Mouse (Mus musculus) embryonic facial prominence, embryonic 14.5 days (tissue): ENCODE measurements around the gene Plcz1. TPM values are rescaled to one million over a fixed set of nuclear protein-coding genes. Genes with fewer than 3 reads are reported as not detected.
A peak's percentile ranks its signal among the peaks of the same experiment; 100 is the strongest.

Source experiments
- ATAC-seq: fragments of 200-750 bp; cut with Nextera tagmentation; 2 replicates; pipeline ENCODE4 v1.8.0; 2017; ENCODE audit warnings: low read depth, moderate number of reproducible peaks, moderate TSS enrichment
- DNase-seq: peaks from one replicate; pipeline ENCODE4 v3.0.0-alpha.2; 2015; ENCODE audit warnings: low spot score
- H3K27ac ChIP-seq: fragments of 300-500 bp; sonication (generic); replicated peaks from 2 replicates; pipeline ENCODE4 v1.5.1; 2014; ENCODE audit warnings: low read depth, mild to moderate bottlenecking, low read length, moderate library complexity
- H3K27me3 ChIP-seq: fragments of 300-500 bp; sonication (generic); replicated peaks from 2 replicates; pipeline ENCODE4 v1.6.1; 2014; ENCODE audit warnings: low read length; ENCODE audit not compliant: control insufficient read depth, insufficient read depth
- H3K36me3 ChIP-seq: fragments of 300-500 bp; sonication (generic); 2 replicates; pipeline ENCODE4 v1.6.1; 2014; ENCODE audit warnings: low read length, mixed read lengths; ENCODE audit not compliant: control insufficient read depth, insufficient read depth
- H3K4me1 ChIP-seq: fragments of 300-500 bp; sonication (generic); 2 replicates; pipeline ENCODE4 v1.6.1; 2014; ENCODE audit warnings: antibody characterized with exemption, low read length; ENCODE audit not compliant: control insufficient read depth, insufficient read depth
- H3K4me2 ChIP-seq: fragments of 300-500 bp; sonication (generic); 2 replicates; pipeline ENCODE4 v1.6.1; 2014; ENCODE audit warnings: low read depth, mild to moderate bottlenecking, low read length, moderate library complexity, mixed read lengths
- H3K4me3 ChIP-seq: fragments of 300-500 bp; sonication (generic); 2 replicates; pipeline ENCODE4 v1.5.1; 2014; ENCODE audit warnings: low read depth, mild to moderate bottlenecking, low read length
- H3K9ac ChIP-seq: fragments of 300-500 bp; sonication (generic); 2 replicates; pipeline ENCODE4 v1.6.1; 2014; ENCODE audit warnings: low read depth, mild to moderate bottlenecking, low read length, moderate library complexity, mixed read lengths
- H3K9me3 ChIP-seq: fragments of 300-500 bp; sonication (generic); 2 replicates; pipeline ENCODE4 v1.6.1; 2016; ENCODE audit warnings: low read length; ENCODE audit not compliant: control insufficient read depth
- WGBS: fragments of 180-500 bp; shearing (Covaris S2); extraction: QIAGEN DNeasy Blood & Tissue Kit; methylation state at CpG from one replicate; pipeline ENCODE4 v1.1.7; 2014; 5-methylcytosine and 5-hydroxymethylcytosine counted together
- polyA plus RNA-seq: library from polyadenylated mRNA; unstranded; fragments of >200 nt; fragmentation: Nextera tagmentation; extraction: Ambion mirVana; gene quantifications from 2 replicates; pipeline ENCODE4 v1.2.1, GENCODE M21; 2014

The Plcz1 gene
- polyA plus RNA-seq, 1 experiment from 2014 or later: 0.19 TPM

GRCm38 (mm10) chr6:140005181-140005580 is 36.1 kb downstream of the Plcz1 start:
- H3K4me3 ChIP-seq: no peak overlapping the region
- H3K27me3 ChIP-seq: no peaks in the 10 kb centered on the region
- H3K9ac ChIP-seq: no peak overlapping the region
- 82% methylated on average over 3 of the region's 3 CpGs for WGBS
- DNase-seq (no peak), ATAC-seq (no peak)
- no peak overlapping the region for H3K27ac ChIP-seq
- H3K36me3 ChIP-seq: no peaks in the 10 kb centered on the region
- no peaks in the 10 kb centered on the region for H3K4me1 ChIP-seq
- peaks cover 11% of the 10 kb centered on the region; the same call in 1 of the 2 replicates for H3K9me3 ChIP-seq
- H3K4me2 ChIP-seq: no peak overlapping the region

GRCm38 (mm10) chr6:139989597-139989996 is 51.7 kb downstream of the Plcz1 start:
- 75% methylated on average over 10 of the region's 10 CpGs for WGBS
- H3K36me3 ChIP-seq: no peaks in the 10 kb centered on the region

GRCm38 (mm10) chr6:139989075-139989474 is 52.2 kb downstream of the Plcz1 start:
- no peak for DNase-seq
- H3K27ac ChIP-seq: no peak overlapping the region
- H3K9me3 ChIP-seq: no peaks in the 10 kb centered on the region
- no peak for ATAC-seq
- H3K4me2 ChIP-seq: no peak overlapping the region
- no peak overlapping the region for H3K9ac ChIP-seq
- WGBS: 59% methylated on average over 6 of the region's 6 CpGs
- no peaks in the 10 kb centered on the region for H3K36me3 ChIP-seq
- H3K27me3 ChIP-seq: no peaks in the 10 kb centered on the region
- H3K4me1 ChIP-seq: no peaks in the 10 kb centered on the region
- no peak overlapping the region for H3K4me3 ChIP-seq

More at GRCm38 (mm10) chr6:139989597-139989996, 51.7 kb downstream of the Plcz1 start:
- Histone ChIP-seq H3K9ac (no peak overlapping the region), H3K9me3 (no peaks in the 10 kb centered on the region), H3K4me1 (no peaks in the 10 kb centered on the region), H3K27me3 (no peaks in the 10 kb centered on the region), H3K27ac (no peak overlapping the region), H3K4me2 (no peak overlapping the region), H3K4me3 (no peak overlapping the region)
- ATAC-seq: no peak
- no peak for DNase-seq

- H3K27ac ChIP-seq: no peak overlapping the region
- no peaks in the 10 kb centered on the region for H3K36me3 ChIP-seq
- ATAC-seq (no peak), DNase-seq (no peak)
- H3K27me3 ChIP-seq: no peaks in the 10 kb centered on the region
- H3K9me3 ChIP-seq: no peaks in the 10 kb centered on the region
- no peak overlapping the region for H3K9ac ChIP-seq
- no peak overlapping the region for H3K4me3 ChIP-seq
- no peak overlapping the region for H3K4me2 ChIP-seq
- no peaks in the 10 kb centered on the region for H3K4me1 ChIP-seq
- WGBS: 72% methylated on average over 2 of the region's 2 CpGs
Observed at GRCm38 (mm10) chr6:139986564-139986963, 54.7 kb downstream of the Plcz1 start.

- no peaks in the 10 kb centered on the region for H3K4me1 ChIP-seq
- DNase-seq (no peak), ATAC-seq (no peak)
- no peaks in the 10 kb centered on the region for H3K36me3 ChIP-seq
- H3K9me3 ChIP-seq: no peaks in the 10 kb centered on the region
- no peak overlapping the region for H3K9ac ChIP-seq
- no peak overlapping the region for H3K4me2 ChIP-seq
- H3K27me3 ChIP-seq: no peaks in the 10 kb centered on the region
- H3K27ac ChIP-seq: no peak overlapping the region
- no peak overlapping the region for H3K4me3 ChIP-seq
- WGBS: 92% methylated on average over 3 of the region's 3 CpGs
Observed at GRCm38 (mm10) chr6:139984069-139984468, 57.2 kb downstream of the Plcz1 start.

- Histone ChIP-seq H3K36me3 (no peaks in the 10 kb centered on the region), H3K4me1 (no peaks in the 10 kb centered on the region), H3K9ac (no peak overlapping the region), H3K4me3 (no peak overlapping the region), H3K9me3 (no peaks in the 10 kb centered on the region), H3K4me2 (no peak overlapping the region), H3K27ac (no peak overlapping the region), H3K27me3 (no peaks in the 10 kb centered on the region)
- DNase-seq: no peak
- ATAC-seq: no peak
Observed at GRCm38 (mm10) chr6:139981061-139981460, 60.2 kb downstream of the Plcz1 start.

GRCm38 (mm10) chr6:139978114-139978513 is 63.1 kb downstream of the Plcz1 start:
- H3K36me3 ChIP-seq: no peaks in the 10 kb centered on the region
- no peak overlapping the region for H3K4me2 ChIP-seq
- ATAC-seq: no peak
- H3K27me3 ChIP-seq: no peaks in the 10 kb centered on the region
- no peaks in the 10 kb centered on the region for H3K9me3 ChIP-seq
- WGBS: 44% methylated on average over 3 of the region's 3 CpGs
- H3K4me3 ChIP-seq: no peak overlapping the region
- peak; percentile 30 for DNase-seq
- no peak overlapping the region for H3K9ac ChIP-seq
- no peak overlapping the region for H3K27ac ChIP-seq
- H3K4me1 ChIP-seq: no peaks in the 10 kb centered on the region

GRCm38 (mm10) chr6:139974668-139975067 is 66.6 kb downstream of the Plcz1 start:
- Histone ChIP-seq H3K4me1 (no peaks in the 10 kb centered on the region), H3K9me3 (no peaks in the 10 kb centered on the region), H3K27ac (no peak overlapping the region), H3K36me3 (no peaks in the 10 kb centered on the region), H3K27me3 (no peaks in the 10 kb centered on the region), H3K4me2 (no peak overlapping the region), H3K9ac (no peak overlapping the region), H3K4me3 (no peak overlapping the region)
- WGBS: 78% methylated on average over 5 of the region's 5 CpGs
- DNase-seq (no peak), ATAC-seq (no peak)

GRCm38 (mm10) chr6:139971608-139972298 is 69.5 kb downstream of the Plcz1 start:
- Histone ChIP-seq H3K36me3 (no peaks in the 10 kb centered on the region), H3K9me3 (no peaks in the 10 kb centered on the region), H3K4me3 (no peak overlapping the region), H3K27me3 (no peaks in the 10 kb centered on the region), H3K27ac (no peak overlapping the region), H3K4me2 (no peak overlapping the region), H3K4me1 (no peaks in the 10 kb centered on the region), H3K9ac (no peak overlapping the region)
- DNase-seq: no peak
- ATAC-seq: no peak
- 76% methylated on average over 4 of the region's 4 CpGs for WGBS
